Mouse (Mus musculus) neutrophil, adult 59 days (primary cell): ENCODE results near the gene Ccdc115. TPM values are rescaled to one million over a fixed set of nuclear protein-coding genes. Genes with fewer than 3 reads are reported as not detected.

Experiments
- total RNA-seq, 2 experiments: library from RNA; stranded (reverse); gene quantifications; 1 replicate in 1 of 2; 2 replicates in 1 of 2; pipeline ENCODE4 v1.2.4; 2023

The Ccdc115 gene
- total RNA-seq: 10 to 100 TPM; 19.0 to 19.6 TPM

DNA sequence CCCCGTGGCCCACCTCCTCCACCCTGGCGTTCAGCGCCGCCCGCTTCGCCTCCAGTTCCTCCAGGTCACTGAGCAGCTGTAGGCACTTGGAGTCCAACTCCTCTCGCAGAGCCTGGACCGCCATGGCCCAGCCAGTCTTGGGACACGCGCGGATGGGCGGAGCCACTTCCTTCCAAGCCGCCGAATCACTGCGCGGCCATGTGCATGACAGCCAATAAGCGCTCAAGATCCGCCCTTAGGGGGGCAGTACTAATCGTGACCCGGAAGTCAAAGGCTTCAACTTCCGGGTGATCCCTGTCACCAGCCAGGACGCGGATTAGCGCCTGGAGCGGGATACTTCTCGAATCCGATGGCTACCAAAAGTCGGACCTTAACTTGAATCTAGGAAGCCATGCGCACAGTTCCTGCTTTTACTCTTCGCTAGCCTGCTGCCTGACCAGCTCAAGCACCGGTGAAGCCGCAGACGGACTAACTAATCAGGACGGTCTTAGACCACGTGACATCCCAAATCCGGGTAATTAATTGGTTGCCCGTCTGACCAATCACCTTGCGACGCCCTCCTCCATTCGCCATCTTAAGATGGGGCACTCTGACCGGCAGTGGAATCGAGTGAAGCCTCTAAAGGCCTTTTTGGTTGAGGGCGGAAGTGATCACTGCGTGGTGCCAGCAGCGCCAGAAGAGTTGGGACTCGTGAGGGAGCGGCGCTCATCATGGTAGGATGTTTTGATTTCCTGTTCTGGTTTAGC lies at the start of gene Ccdc115, which contains the start of gene Imp4:
Gene Ccdc115 (minus strand): TSS at position 458 of the 746 bp plus-strand sequence.
Gene Imp4 (plus strand): TSS at position 637 of the 746 bp plus-strand sequence.

DNA sequence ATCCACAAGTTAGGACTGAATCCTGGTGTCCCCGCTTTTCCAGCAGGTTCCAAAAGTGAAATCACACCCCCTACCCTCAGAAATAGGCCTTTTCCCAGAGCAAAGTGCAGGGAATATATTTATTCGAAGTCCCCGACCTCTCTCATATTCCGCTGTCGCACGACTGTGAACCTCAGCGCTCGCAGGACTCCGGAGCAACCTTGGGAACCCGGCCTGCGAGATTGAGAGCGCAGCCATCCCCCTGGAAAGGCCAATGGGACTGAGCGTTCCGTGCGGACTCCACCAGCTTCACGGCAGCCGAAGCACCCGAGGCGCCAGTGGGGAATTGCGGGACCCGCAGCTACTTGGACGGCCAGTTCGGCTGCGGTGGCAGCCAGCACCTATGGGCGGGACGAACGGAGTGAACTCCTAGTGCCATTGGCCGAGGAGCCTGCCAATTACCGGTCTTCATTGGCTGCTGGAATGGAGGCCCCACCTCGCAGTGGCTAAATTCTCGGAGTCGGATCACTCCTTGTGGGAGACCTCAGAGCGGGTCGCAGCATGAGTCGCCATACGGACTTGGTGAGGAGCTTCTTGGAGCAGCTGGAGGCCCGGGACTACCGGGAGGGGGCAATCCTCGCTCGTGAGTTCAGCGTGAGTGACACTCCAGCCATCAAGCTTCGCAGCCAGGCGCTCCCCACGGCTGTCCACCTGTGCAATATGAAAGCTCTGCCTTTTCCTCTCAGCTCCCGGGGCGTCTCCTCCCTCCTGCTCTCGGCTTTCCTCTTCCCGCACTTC lies 20.0 kb upstream of the Ccdc115 start, which contains the start of gene Ptpn18:
Gene Ptpn18 (plus strand): TSS at position 479 of the 777 bp plus-strand sequence.

Other genes with a start within 250 kb of the Ccdc115 start
- gene Imp4, start 179 bp upstream of the Ccdc115 start, total RNA-seq: 10 to 100 TPM; 36.4 to 39.2 TPM
- 100 to 1,000 TPM; 114 to 115 TPM for gene Ptpn18, start 20.1 kb upstream of the Ccdc115 start, total RNA-seq
- gene Prss39, start 58.7 kb upstream of the Ccdc115 start, total RNA-seq: not detected
- gene Cfc1, start 96.0 kb upstream of the Ccdc115 start, total RNA-seq: not detected
- not detected for gene Prss40, start 121.3 kb upstream of the Ccdc115 start, total RNA-seq
- not detected for gene Amer3, start 140.0 kb upstream of the Ccdc115 start, total RNA-seq